9 mouse cellular contexts compared by ENCODE assay signal in genomic region chr11:98386596-98386995, GRCm38 (mm10). TPM values are rescaled to one million over a fixed set of nuclear protein-coding genes. Genes with fewer than 3 reads are reported as not detected.
A peak's percentile ranks its signal among the peaks of the same experiment; 100 is the strongest.
DNase-seq lines count a peak whose midpoint lies in the region; ATAC-seq and TF ChIP-seq lines count a peak whose summit lies in the region.
"Had no signal": no experiment of that assay in that cellular context is flagged by ENCODE, and none has a peak within 500 bp of the region (broad histone marks: within the 10 kb centered on the region; RNA-seq: fewer than 3 reads in every experiment).

No protein-coding gene starts in this region.

- WGBS in heart, embryonic 14.5 days, result 16% methylated on average over 24 of the region's 24 CpGs
- WGBS in forebrain, postnatal 0 days, result 23% methylated on average over 24 of the region's 24 CpGs
- WGBS in midbrain, embryonic 13.5 days, result 22% methylated on average over 24 of the region's 24 CpGs

- TF ChIP-seq CTCF in forebrain, postnatal 0 days (IDR thresholded peaks at IDR 0.05; ENCODE audit: low read depth), result 0 out of 2 replicates have a peak, but pooled peaks have one; percentile 27

- H3K27ac ChIP-seq in heart, embryonic 14.5 days (replicated peaks in 1 of 2; ENCODE audit: control insufficient read depth in 1 of 2, insufficient read depth in 1 of 2, low read depth in 2 of 2, low read length in 2 of 2), result no peak overlapping the region
- no peak overlapping the region for H3K27ac ChIP-seq in forebrain, postnatal 0 days (ENCODE audit: low read depth, low read length)
- H3K27ac ChIP-seq in midbrain, embryonic 13.5 days, result no peak overlapping the region

- H3K27me3 ChIP-seq in heart, embryonic 14.5 days (ENCODE audit: control insufficient read depth, insufficient read depth, low read length), result peaks cover 12% of the 10 kb centered on the region; the same call in 1 of the 2 replicates
- H3K27me3 ChIP-seq in forebrain, postnatal 0 days (ENCODE audit: insufficient read depth, low read length), result no peaks in the 10 kb centered on the region; the same call in 1 of the 2 replicates
- peaks cover 72% of the 10 kb centered on the region for H3K27me3 ChIP-seq in midbrain, embryonic 13.5 days

- no peaks in the 10 kb centered on the region for H3K36me3 ChIP-seq in heart, embryonic 14.5 days (ENCODE audit: control insufficient read depth, insufficient read depth, low read length)
- H3K36me3 ChIP-seq in forebrain, postnatal 0 days (ENCODE audit: insufficient read depth), result no peaks in the 10 kb centered on the region
- 0 out of 2 replicates have a peak, but pooled peaks cover 1% of the 10 kb centered on the region for H3K36me3 ChIP-seq in midbrain, embryonic 13.5 days

- peak overlapping the region; percentile 89; the same call in 1 of the 2 replicates for H3K9ac ChIP-seq in heart, embryonic 14.5 days (ENCODE audit: low read length)
- H3K9ac ChIP-seq in forebrain, postnatal 0 days, result no peak overlapping the region
- 0 out of 2 replicates have a peak overlapping the region, but pooled peaks have one; percentile 19 for H3K9ac ChIP-seq in midbrain, embryonic 13.5 days (replicated peaks)

- no peak for DNase-seq in heart, postnatal 4 days
- peak; percentile 43 for DNase-seq in ZHBTc4 (ENCODE audit: low read depth, low spot score)
- DNase-seq in forebrain, postnatal 0 days, result no peak
- DNase-seq in adipocyte (ENCODE audit: low spot score), result no peak
- no peak for DNase-seq in adrenal gland, adult 18-20 months (ENCODE audit: low spot score in 2 of 2)
- DNase-seq in adrenal gland, postnatal 14 days, result no peak

- H3K4me1 ChIP-seq in heart, embryonic 14.5 days (ENCODE audit: control insufficient read depth in 2 of 2, insufficient read depth in 2 of 2, low read length in 2 of 2), result peaks cover 45 to 72% of the 10 kb centered on the region in 2 experiments
- no peaks in the 10 kb centered on the region for H3K4me1 ChIP-seq in forebrain, postnatal 0 days (ENCODE audit: insufficient read depth)
- peaks cover 9% of the 10 kb centered on the region; the same call in 1 of the 2 replicates for H3K4me1 ChIP-seq in midbrain, embryonic 13.5 days (replicated peaks)

- H3K9me3 ChIP-seq in heart, embryonic 14.5 days (ENCODE audit: control insufficient read depth, low read length), result no peaks in the 10 kb centered on the region
- no peaks in the 10 kb centered on the region for H3K9me3 ChIP-seq in forebrain, postnatal 0 days (ENCODE audit: low read length)
- no peaks in the 10 kb centered on the region for H3K9me3 ChIP-seq in midbrain, embryonic 13.5 days

- H3K4me2 ChIP-seq in heart, embryonic 14.5 days (ENCODE audit: low read length), result peak overlapping the region; percentile 73
- no peak overlapping the region for H3K4me2 ChIP-seq in forebrain, postnatal 0 days (ENCODE audit: low read depth)
- H3K4me2 ChIP-seq in midbrain, embryonic 13.5 days (replicated peaks), result peak overlapping the region; percentile 19; the same call in 1 of the 2 replicates

- no peak for ATAC-seq in heart, embryonic 14.5 days (ENCODE audit: insufficient number of reproducible peaks, insufficient read depth, low FRiP score, low read depth)
- 0 out of 2 replicates have a peak, but pooled peaks have one; percentile 25 for ATAC-seq in forebrain, postnatal 0 days
- no peak for ATAC-seq in midbrain, embryonic 13.5 days

- H3K4me3 ChIP-seq in heart, embryonic 14.5 days (ENCODE audit: control insufficient read depth in 1 of 2, insufficient read depth in 1 of 2, low read depth in 1 of 2, low read length in 2 of 2), result no peak overlapping the region
- no peak overlapping the region for H3K4me3 ChIP-seq in forebrain, postnatal 0 days (ENCODE audit: low read depth, low read length)
- no peak overlapping the region for H3K4me3 ChIP-seq in midbrain, embryonic 13.5 days (replicated peaks)

RNA-seq across cellular contexts. Expression of gene Pnmt, which starts 0.3 kb away (rescaled TPM):
- 0.70 and 0.86 TPM in 2 replicates for polyA plus RNA-seq in heart, embryonic 14.5 days (2014; fragmentation: Nextera tagmentation; extraction: Ambion mirVana)
- not detected for total RNA-seq in heart, postnatal 4 days (2021)
- total RNA-seq in forebrain, postnatal 0 days (2014; rRNA removed), result 1.0 and 1.8 TPM in 2 replicates
- 1.7 and 3.5 TPM in 2 replicates for polyA plus RNA-seq in forebrain, postnatal 0 days (2015; fragmentation: Nextera tagmentation; extraction: Ambion mirVana)
- polyA plus RNA-seq in midbrain, embryonic 13.5 days (2015; fragmentation: Nextera tagmentation; extraction: Ambion mirVana), result 0.23 TPM in 1 of 2 replicates, not detected in the other
- 100 to 1,000 TPM; 313 to 497 TPM for total RNA-seq in adrenal gland, adult 18-20 months (2021)
- 687 and 769 TPM in 2 replicates for total RNA-seq in adrenal gland, postnatal 14 days (2021)
- total RNA-seq: liver, adult 2 months had no signal
- polyA plus RNA-seq: liver, adult 2 months had no signal

RNA-seq across cellular contexts. Expression of gene Tcap, which starts 3.0 kb away (rescaled TPM):
- 169 and 178 TPM in 2 replicates for polyA plus RNA-seq in heart, embryonic 14.5 days (2014; fragmentation: Nextera tagmentation; extraction: Ambion mirVana)
- total RNA-seq in heart, postnatal 4 days (2021), result 100 to 1,000 TPM; 163 to 192 TPM
- total RNA-seq in forebrain, postnatal 0 days (2014; rRNA removed), result 0.23 TPM in 1 of 2 replicates, not detected in the other
- not detected in 2 replicates for polyA plus RNA-seq in forebrain, postnatal 0 days (2015; fragmentation: Nextera tagmentation; extraction: Ambion mirVana)
- 0.23 and 0.28 TPM in 2 replicates for polyA plus RNA-seq in midbrain, embryonic 13.5 days (2015; fragmentation: Nextera tagmentation; extraction: Ambion mirVana)
- 1 to 10 TPM in 1 of 2 experiments, not detected in 1; 3.5 TPM for total RNA-seq in adrenal gland, adult 18-20 months (2021)
- 0.48 and 0.53 TPM in 2 replicates for total RNA-seq in adrenal gland, postnatal 14 days (2021)

RNA-seq across cellular contexts. Expression of gene Pgap3, which starts 13.7 kb away (rescaled TPM):
- polyA plus RNA-seq in heart, embryonic 14.5 days (2014; fragmentation: Nextera tagmentation; extraction: Ambion mirVana), result 14.2 and 15.5 TPM in 2 replicates
- 10 to 100 TPM; 19.6 to 20.5 TPM for total RNA-seq in heart, postnatal 4 days (2021)
- total RNA-seq in forebrain, postnatal 0 days (2014; rRNA removed), result 10.9 and 11.0 TPM in 2 replicates
- 7.1 and 7.6 TPM in 2 replicates for polyA plus RNA-seq in forebrain, postnatal 0 days (2015; fragmentation: Nextera tagmentation; extraction: Ambion mirVana)
- polyA plus RNA-seq in midbrain, embryonic 13.5 days (2015; fragmentation: Nextera tagmentation; extraction: Ambion mirVana), result 9.2 and 10.7 TPM in 2 replicates
- total RNA-seq in adrenal gland, adult 18-20 months (2021), result 1 to 10 TPM; 5.3 to 6.2 TPM
- total RNA-seq in adrenal gland, postnatal 14 days (2021), result 5.3 and 5.9 TPM in 2 replicates

RNA-seq across cellular contexts. Expression of gene Erbb2, which starts 25.7 kb away (rescaled TPM):
- polyA plus RNA-seq in heart, embryonic 14.5 days (2014; fragmentation: Nextera tagmentation; extraction: Ambion mirVana), result 54.5 and 55.1 TPM in 2 replicates
- 10 to 100 TPM; 24.1 to 27.0 TPM for total RNA-seq in heart, postnatal 4 days (2021)
- total RNA-seq in forebrain, postnatal 0 days (2014; rRNA removed), result 3.8 and 4.9 TPM in 2 replicates
- polyA plus RNA-seq in forebrain, postnatal 0 days (2015; fragmentation: Nextera tagmentation; extraction: Ambion mirVana), result 2.4 and 3.7 TPM in 2 replicates
- 7.1 and 7.6 TPM in 2 replicates for polyA plus RNA-seq in midbrain, embryonic 13.5 days (2015; fragmentation: Nextera tagmentation; extraction: Ambion mirVana)
- total RNA-seq in adrenal gland, adult 18-20 months (2021), result 1 to 10 TPM; 2.5 to 3.4 TPM
- total RNA-seq in adrenal gland, postnatal 14 days (2021), result 5.9 and 6.8 TPM in 2 replicates

RNA-seq across cellular contexts. Expression of gene Stard3, which starts 28.4 kb away (rescaled TPM):
- 33.1 and 35.4 TPM in 2 replicates for polyA plus RNA-seq in heart, embryonic 14.5 days (2014; fragmentation: Nextera tagmentation; extraction: Ambion mirVana)
- 10 to 100 TPM; 21.3 to 21.8 TPM for total RNA-seq in heart, postnatal 4 days (2021)
- 36.2 and 39.4 TPM in 2 replicates for total RNA-seq in forebrain, postnatal 0 days (2014; rRNA removed)
- polyA plus RNA-seq in forebrain, postnatal 0 days (2015; fragmentation: Nextera tagmentation; extraction: Ambion mirVana), result 31.6 and 32.2 TPM in 2 replicates
- 44.5 and 46.9 TPM in 2 replicates for polyA plus RNA-seq in midbrain, embryonic 13.5 days (2015; fragmentation: Nextera tagmentation; extraction: Ambion mirVana)
- total RNA-seq in adrenal gland, adult 18-20 months (2021), result 10 to 100 TPM; 23.4 to 24.4 TPM
- 21.5 and 22.7 TPM in 2 replicates for total RNA-seq in adrenal gland, postnatal 14 days (2021)

Comparison
In these comparisons a context has a peak if more than half of its experiments do, and no peak if none do; other contexts are left out.
1. RNA of gene Pnmt, which starts 0.3 kb away (total RNA-seq): 687 to 769 TPM in adrenal gland, postnatal 14 days and 313 to 497 TPM in adrenal gland, adult 18-20 months; 1.0 to 1.8 TPM in forebrain, postnatal 0 days and not detected in heart, postnatal 4 days; every median in the first group is over 100 times any median in the second.
2. RNA of gene Tcap, which starts 3.0 kb away (total RNA-seq): 163 to 192 TPM in heart, postnatal 4 days; 3.5 TPM in adrenal gland, adult 18-20 months, 0.48 to 0.53 TPM in adrenal gland, postnatal 14 days and 0.23 TPM in forebrain, postnatal 0 days; every median in the first group is over 10 times any median in the second.